Mouse (Mus musculus): Measurements from ENCODE around the gene Exoc2. TPM values are rescaled to one million over a fixed set of nuclear protein-coding genes. Genes with fewer than 3 reads are reported as not detected.

Exoc2 gene
- polyA plus RNA-seq, 1 experiment from 2014 or later: 17.1 TPM

GRCm38 (mm10) chr13:30834349-30834748, 139.5 kb downstream of the Exoc2 start:
- Histone ChIP-seq H3K4me3 (ENCODE audit: low read depth, low read length) (no peak overlapping the region), H3K9ac (replicated peaks; ENCODE audit: low read depth) (no peak overlapping the region), H3K9me3 (ENCODE audit: low read length) (no peaks in the 10 kb centered on the region), H3K4me1 (ENCODE audit: insufficient read depth, low read depth, low read length) (peaks cover 7% of the 10 kb centered on the region; the same call in 1 of the 2 replicates), H3K27ac (ENCODE audit: low read length) (no peak overlapping the region), H3K36me3 (ENCODE audit: insufficient read depth, low read length) (no peaks in the 10 kb centered on the region), H3K27me3 (replicated peaks; ENCODE audit: insufficient read depth, low read length) (no peaks in the 10 kb centered on the region), H3K4me2 (replicated peaks; ENCODE audit: low read depth, low read length) (peak overlapping the region; percentile 37; the same call in 1 of the 2 replicates)
- peak; percentile 11 for DNase-seq (ENCODE audit: low spot score)
- TF ChIP-seq EP300 (IDR thresholded peaks at IDR 0.05): no peak
- no peak for TF ChIP-seq CTCF (IDR thresholded peaks at IDR 0.05)
- no peak; the same call in 1 of the 2 replicates for ATAC-seq
- 52% methylated on average over 6 of the region's 6 CpGs for WGBS

DNA sequence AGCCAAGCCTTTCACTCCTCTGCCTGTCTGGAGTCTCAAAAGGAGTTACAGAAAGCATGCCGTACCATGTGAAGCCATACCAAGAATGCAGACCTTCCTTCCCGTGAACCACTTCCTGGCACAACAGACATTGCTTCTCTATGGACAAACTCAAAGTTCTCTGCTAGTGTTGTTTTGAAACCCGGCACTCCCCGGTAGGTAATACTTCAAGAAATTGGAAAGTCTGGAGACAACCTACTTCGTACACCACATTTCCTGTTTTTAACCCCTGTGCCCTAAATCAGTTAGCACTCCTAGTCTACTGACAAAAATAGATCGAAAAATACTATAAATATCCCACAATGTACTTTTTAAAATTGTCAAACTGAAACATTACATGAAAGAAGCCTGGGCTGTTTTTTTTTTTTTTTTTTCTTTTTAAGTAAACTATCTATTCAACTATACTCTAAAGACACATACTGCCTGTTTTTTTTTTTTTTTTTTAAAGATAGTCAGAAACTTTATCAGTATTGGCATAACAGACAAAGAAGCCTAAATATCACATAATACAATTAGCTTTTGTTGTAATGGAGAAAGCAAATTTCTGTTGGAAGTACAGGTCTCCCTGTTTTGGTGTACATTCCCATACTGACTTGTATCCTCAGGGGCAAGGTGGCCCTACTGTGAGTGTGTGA, 140.3 kb downstream of the Exoc2 start:
- Histone ChIP-seq H3K9ac (replicated peaks; ENCODE audit: low read depth) (no peak overlapping the region), H3K4me2 (replicated peaks; ENCODE audit: low read depth, low read length) (no peak overlapping the region), H3K9me3 (ENCODE audit: low read length) (no peaks in the 10 kb centered on the region), H3K27ac (ENCODE audit: low read length) (no peak overlapping the region), H3K4me1 (ENCODE audit: insufficient read depth, low read depth, low read length) (peaks cover 7% of the 10 kb centered on the region; the same call in 1 of the 2 replicates), H3K4me3 (ENCODE audit: low read depth, low read length) (no peak overlapping the region), H3K27me3 (replicated peaks; ENCODE audit: insufficient read depth, low read length) (no peaks in the 10 kb centered on the region), H3K36me3 (ENCODE audit: insufficient read depth, low read length) (no peaks in the 10 kb centered on the region)
- ATAC-seq: no peak
- no peak for DNase-seq (ENCODE audit: low spot score)
- TF ChIP-seq EP300 (IDR thresholded peaks at IDR 0.05) (no peak), CTCF (IDR thresholded peaks at IDR 0.05) (no peak)
- 32% methylated on average over 6 of the region's 6 CpGs for WGBS

DNA sequence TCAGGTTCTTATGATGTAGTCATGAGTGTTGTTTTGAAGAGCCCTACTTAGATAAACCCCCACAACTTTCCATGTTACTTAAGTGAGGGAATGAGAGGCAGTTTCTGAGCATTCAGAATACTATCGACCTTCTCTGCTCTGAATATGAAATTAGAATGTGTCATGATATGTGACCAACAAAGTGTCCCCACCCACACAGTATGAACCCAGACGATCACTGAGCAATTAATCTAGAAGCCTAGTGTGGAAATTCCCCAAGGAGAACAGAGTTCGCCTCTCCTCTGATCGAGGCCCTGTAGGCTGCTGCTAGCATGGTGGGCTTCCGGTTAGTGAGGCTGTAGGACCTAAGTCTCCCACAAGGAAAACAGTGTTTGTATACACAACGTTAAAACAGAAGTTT, 142.5 kb downstream of the Exoc2 start:
- ATAC-seq (no peak), DNase-seq (ENCODE audit: low spot score) (no peak)
- H3K36me3 ChIP-seq (ENCODE audit: insufficient read depth, low read length): no peaks in the 10 kb centered on the region
- no peak overlapping the region for H3K9ac ChIP-seq (replicated peaks; ENCODE audit: low read depth)
- no peak overlapping the region for H3K4me3 ChIP-seq (ENCODE audit: low read depth, low read length)
- H3K4me2 ChIP-seq (replicated peaks; ENCODE audit: low read depth, low read length): no peak overlapping the region
- no peaks in the 10 kb centered on the region for H3K27me3 ChIP-seq (replicated peaks; ENCODE audit: insufficient read depth, low read length)
- TF ChIP-seq CTCF (IDR thresholded peaks at IDR 0.05) (no peak), EP300 (IDR thresholded peaks at IDR 0.05) (no peak)
- 63% methylated on average over 6 of the region's 6 CpGs for WGBS
- H3K4me1 ChIP-seq (ENCODE audit: insufficient read depth, low read depth, low read length): peaks cover 7% of the 10 kb centered on the region; the same call in 1 of the 2 replicates
- no peak overlapping the region for H3K27ac ChIP-seq (ENCODE audit: low read length)
- H3K9me3 ChIP-seq (ENCODE audit: low read length): no peaks in the 10 kb centered on the region

DNA sequence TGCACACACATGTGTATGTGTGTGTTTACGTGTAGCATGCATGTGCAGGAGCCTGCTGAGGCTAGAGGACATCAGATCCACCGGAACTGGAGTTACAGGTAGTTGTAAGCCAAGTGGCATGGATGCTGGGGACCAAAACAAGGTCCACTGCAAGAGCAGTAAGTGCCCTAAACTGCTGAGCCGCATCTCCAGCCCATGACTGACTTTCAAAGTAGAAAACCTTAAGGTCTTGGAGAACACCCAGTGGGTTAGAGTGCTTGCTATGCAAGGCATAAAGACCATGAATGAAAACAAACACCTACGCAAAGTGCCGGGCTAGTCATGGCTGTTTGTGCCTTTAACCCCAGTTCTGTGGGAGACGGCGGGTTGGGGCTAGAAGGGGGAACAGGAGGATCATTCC, 147.4 kb downstream of the Exoc2 start:
- Histone ChIP-seq H3K27me3 (replicated peaks; ENCODE audit: insufficient read depth, low read length) (no peaks in the 10 kb centered on the region), H3K9ac (replicated peaks; ENCODE audit: low read depth) (no peak overlapping the region), H3K4me3 (ENCODE audit: low read depth, low read length) (no peak overlapping the region), H3K4me1 (ENCODE audit: insufficient read depth, low read depth, low read length) (peaks cover 6% of the 10 kb centered on the region; the same call in 1 of the 2 replicates), H3K9me3 (ENCODE audit: low read length) (no peaks in the 10 kb centered on the region), H3K27ac (ENCODE audit: low read length) (no peak overlapping the region), H3K36me3 (ENCODE audit: insufficient read depth, low read length) (peaks cover 5% of the 10 kb centered on the region), H3K4me2 (replicated peaks; ENCODE audit: low read depth, low read length) (no peak overlapping the region)
- ATAC-seq: no peak
- TF ChIP-seq CTCF (IDR thresholded peaks at IDR 0.05): no peak
- TF ChIP-seq EP300 (IDR thresholded peaks at IDR 0.05): no peak
- WGBS: 93% methylated on average over 7 of the region's 7 CpGs
- DNase-seq (ENCODE audit: low spot score): no peak

- Histone ChIP-seq H3K27me3 (replicated peaks; ENCODE audit: insufficient read depth, low read length) (no peaks in the 10 kb centered on the region), H3K9ac (replicated peaks; ENCODE audit: low read depth) (no peak overlapping the region), H3K36me3 (ENCODE audit: insufficient read depth, low read length) (peaks cover 5% of the 10 kb centered on the region), H3K4me2 (replicated peaks; ENCODE audit: low read depth, low read length) (no peak overlapping the region), H3K4me1 (ENCODE audit: insufficient read depth, low read depth, low read length) (no peaks in the 10 kb centered on the region), H3K9me3 (ENCODE audit: low read length) (no peaks in the 10 kb centered on the region), H3K4me3 (ENCODE audit: low read depth, low read length) (no peak overlapping the region), H3K27ac (ENCODE audit: low read length) (no peak overlapping the region)
- TF ChIP-seq CTCF (IDR thresholded peaks at IDR 0.05): no peak
- no peak for TF ChIP-seq EP300 (IDR thresholded peaks at IDR 0.05)
- ATAC-seq (no peak), DNase-seq (ENCODE audit: low spot score) (no peak)
- WGBS: 65% methylated on average over 3 of the region's 3 CpGs
Measured at GRCm38 (mm10) chr13:30824903-30825302, 149.0 kb downstream of the Exoc2 start.

GRCm38 (mm10) chr13:30820555-30820954, 153.3 kb downstream of the Exoc2 start:
- Histone ChIP-seq H3K4me1 (ENCODE audit: insufficient read depth, low read depth, low read length) (no peaks in the 10 kb centered on the region), H3K4me2 (replicated peaks; ENCODE audit: low read depth, low read length) (no peak overlapping the region), H3K4me3 (ENCODE audit: low read depth, low read length) (no peak overlapping the region), H3K9ac (replicated peaks; ENCODE audit: low read depth) (no peak overlapping the region), H3K27ac (ENCODE audit: low read length) (no peak overlapping the region), H3K36me3 (ENCODE audit: insufficient read depth, low read length) (peaks cover 5% of the 10 kb centered on the region), H3K9me3 (ENCODE audit: low read length) (no peaks in the 10 kb centered on the region), H3K27me3 (replicated peaks; ENCODE audit: insufficient read depth, low read length) (no peaks in the 10 kb centered on the region)
- ATAC-seq (no peak), DNase-seq (ENCODE audit: low spot score) (no peak)
- WGBS: 75% methylated on average over 7 of the region's 7 CpGs
- TF ChIP-seq CTCF (IDR thresholded peaks at IDR 0.05): no peak
- TF ChIP-seq EP300 (IDR thresholded peaks at IDR 0.05): no peak
